Mouse (Mus musculus) macrophage (primary cell): ENCODE results near the gene Acbd3. TPM values are rescaled to one million over a fixed set of nuclear protein-coding genes. Genes with fewer than 3 reads are reported as not detected.

ENCODE experiments used
- H3K27ac ChIP-seq: fragments of 350-480 bp; formaldehyde crosslinking; 2 replicates; pipeline ENCODE4 v1.9.0; 2021
- H3K36me3 ChIP-seq: fragments of 350-480 bp; formaldehyde crosslinking; 2 replicates; pipeline ENCODE4 v1.9.0; 2021; ENCODE audit errors: inconsistent target
- H3K4me3 ChIP-seq: fragments of 350-480 bp; formaldehyde crosslinking; 2 replicates; pipeline ENCODE4 v1.9.0; 2021; ENCODE audit errors: inconsistent target
- H3K79me2 ChIP-seq: fragments of 350-480 bp; formaldehyde crosslinking; 2 replicates; pipeline ENCODE4 v1.9.0; 2021; ENCODE audit errors: inconsistent target
- WGBS: methylation state at CpG from one replicate; pipeline ENCODE4 v1.1.7; 2026; ENCODE audit warnings: inconsistent platforms; ENCODE audit not compliant: missing documents; 5-methylcytosine and 5-hydroxymethylcytosine counted together
- polyA plus RNA-seq: library from polyadenylated mRNA; stranded (reverse); fragments of 250-400 nt; gene quantifications from 3 replicates; pipeline ENCODE4 v1.2.4, GENCODE M21; 2018; ENCODE audit warnings: inconsistent platforms

The Acbd3 gene
- polyA plus RNA-seq, 1 experiment from 2014 or later = 52.8 TPM

DNA sequence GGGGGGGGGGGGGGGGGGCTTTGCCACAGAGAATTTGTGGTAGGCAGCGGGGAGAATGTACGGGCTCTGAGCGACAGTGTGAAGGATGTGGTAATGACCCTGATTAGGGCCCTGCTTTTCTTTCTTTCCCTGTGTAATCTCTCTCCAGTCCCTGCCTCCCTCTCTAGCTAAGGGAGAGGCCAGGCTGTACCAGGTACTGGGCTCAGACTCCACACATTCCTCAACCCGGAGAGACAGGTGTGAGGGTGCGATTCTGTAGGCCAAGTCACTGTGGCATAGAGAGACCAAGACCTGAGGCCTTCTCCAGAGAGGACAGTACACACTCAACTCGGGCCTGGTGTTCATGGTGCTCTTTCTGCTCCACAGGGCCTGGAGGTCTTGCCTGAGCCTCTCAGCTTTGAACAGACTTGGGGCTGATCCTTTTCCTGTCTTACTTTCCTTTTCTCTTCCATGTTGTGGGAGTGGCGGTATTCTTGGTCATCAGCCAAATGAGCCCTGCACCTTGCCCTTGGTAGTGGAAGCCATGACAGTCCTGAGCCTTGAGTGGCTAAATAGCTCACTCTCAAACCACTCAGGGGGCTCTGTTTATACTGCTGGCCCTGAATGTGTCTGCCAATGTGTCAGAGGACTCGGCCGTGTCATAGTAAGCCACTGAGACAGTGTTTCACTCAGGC is 57.2 kb downstream of the Acbd3 start:
- Histone ChIP-seq H3K4me3 (no peak overlapping the region), H3K27ac (no peak overlapping the region), H3K36me3 (no peaks in the 10 kb centered on the region), H3K79me2 (no peaks in the 10 kb centered on the region)
- WGBS = 84% methylated on average over 8 of the region's 9 CpGs

GRCm38 (mm10) chr1:180783580-180783928 is 57.7 kb downstream of the Acbd3 start:
- Histone ChIP-seq H3K79me2 (no peaks in the 10 kb centered on the region), H3K27ac (no peak overlapping the region), H3K4me3 (no peak overlapping the region), H3K36me3 (no peaks in the 10 kb centered on the region)
- WGBS = 78% methylated on average over 3 of the region's 3 CpGs

- 65% methylated on average over 13 of the region's 14 CpGs for WGBS
- H3K36me3 ChIP-seq = no peaks in the 10 kb centered on the region
- H3K27ac ChIP-seq = no peak overlapping the region
- H3K79me2 ChIP-seq = no peaks in the 10 kb centered on the region
- no peak overlapping the region for H3K4me3 ChIP-seq
Measured at GRCm38 (mm10) chr1:180791821-180792480, 66.1 kb downstream of the Acbd3 start.

DNA sequence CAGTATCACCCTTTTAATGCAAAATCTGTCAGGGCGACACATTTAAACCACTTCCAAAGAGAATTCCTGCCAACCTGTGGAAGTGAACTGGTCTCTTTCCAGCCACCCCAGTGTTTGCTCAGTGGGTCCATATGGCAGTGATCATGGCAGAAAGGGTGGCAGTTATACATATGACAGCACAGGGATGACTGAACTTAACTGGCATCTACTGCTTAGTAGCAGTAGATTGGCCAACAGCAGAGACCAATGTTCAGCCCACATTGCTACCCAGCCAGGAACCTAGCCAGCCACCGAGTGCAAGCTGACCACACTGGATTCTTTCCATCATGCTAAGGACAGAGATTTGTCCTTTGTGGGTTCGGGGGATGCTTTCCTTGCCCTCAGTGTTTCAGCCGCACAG is 67.0 kb downstream of the Acbd3 start:
- WGBS = 78% methylated on average over 4 of the region's 4 CpGs
- Histone ChIP-seq H3K4me3 (no peak overlapping the region), H3K79me2 (no peaks in the 10 kb centered on the region), H3K27ac (no peak overlapping the region), H3K36me3 (no peaks in the 10 kb centered on the region)

GRCm38 (mm10) chr1:180793445-180794117 is 67.7 kb downstream of the Acbd3 start:
- no peak overlapping the region; the same call in 1 of the 2 replicates for H3K4me3 ChIP-seq
- WGBS = 15% methylated on average over 18 of the region's 18 CpGs
- H3K79me2 ChIP-seq = no peaks in the 10 kb centered on the region
- H3K36me3 ChIP-seq = no peaks in the 10 kb centered on the region
- no peak overlapping the region for H3K27ac ChIP-seq

DNA sequence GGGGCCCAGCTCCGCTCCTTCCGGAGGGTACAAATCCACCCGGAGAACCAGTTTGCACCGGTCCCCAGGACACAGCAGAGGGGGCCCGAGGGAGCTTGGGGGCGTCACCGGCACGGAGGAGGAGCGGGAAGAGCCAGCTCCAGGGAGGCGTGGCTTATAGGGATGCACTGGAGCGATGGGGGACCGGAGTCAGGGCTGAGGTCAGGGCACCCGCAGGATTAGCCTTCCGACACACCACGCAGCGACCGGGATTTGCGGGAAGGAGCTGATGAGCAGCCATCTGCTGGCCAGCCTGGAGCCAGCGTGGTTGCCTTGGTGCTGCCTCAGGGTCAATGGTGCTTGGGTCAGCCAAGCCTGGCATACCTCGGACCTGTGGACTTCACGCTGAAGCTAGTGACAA is 68.3 kb downstream of the Acbd3 start:
- H3K4me3 ChIP-seq = no peak overlapping the region; the same call in 1 of the 2 replicates

DNA sequence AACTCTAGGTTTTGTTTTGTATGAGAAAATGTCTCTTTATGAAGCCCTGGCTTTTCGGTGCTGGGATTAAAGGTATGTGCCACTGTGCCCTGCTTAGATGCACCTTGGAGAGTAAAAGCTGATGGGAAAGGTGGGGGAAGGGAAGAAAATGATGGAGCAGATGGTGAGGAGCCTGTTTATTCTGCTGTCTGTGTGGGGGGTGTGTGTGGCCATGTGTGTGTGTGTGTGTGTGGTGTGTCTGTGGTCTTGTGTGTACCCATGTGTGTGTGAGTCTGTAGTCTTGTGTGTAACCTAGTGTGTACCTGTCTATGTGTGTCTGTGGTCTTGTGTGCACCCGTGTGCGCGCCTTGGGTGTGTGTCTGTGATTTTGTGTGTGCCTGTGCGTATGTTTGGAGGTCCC is 72.8 kb downstream of the Acbd3 start:
- no peak overlapping the region for H3K4me3 ChIP-seq
- H3K36me3 ChIP-seq = peaks cover 15% of the 10 kb centered on the region
- peaks cover 4% of the 10 kb centered on the region; the same call in 1 of the 2 replicates for H3K79me2 ChIP-seq
- H3K27ac ChIP-seq = no peak overlapping the region
- WGBS = 90% methylated on average over 5 of the region's 5 CpGs

More for the DNA sequence above, 68.3 kb downstream of the Acbd3 start:
- Histone ChIP-seq H3K79me2 (no peaks in the 10 kb centered on the region), H3K36me3 (no peaks in the 10 kb centered on the region), H3K27ac (no peak overlapping the region)
- 22% methylated on average over 17 of the region's 21 CpGs for WGBS

- H3K79me2 ChIP-seq = peaks cover 10% of the 10 kb centered on the region
- no peak overlapping the region for H3K27ac ChIP-seq
- peaks cover 21% of the 10 kb centered on the region for H3K36me3 ChIP-seq
- 28% methylated on average over 5 of the region's 5 CpGs for WGBS
- no peak overlapping the region for H3K4me3 ChIP-seq
Measured at GRCm38 (mm10) chr1:180799253-180799652, 73.4 kb downstream of the Acbd3 start.

DNA sequence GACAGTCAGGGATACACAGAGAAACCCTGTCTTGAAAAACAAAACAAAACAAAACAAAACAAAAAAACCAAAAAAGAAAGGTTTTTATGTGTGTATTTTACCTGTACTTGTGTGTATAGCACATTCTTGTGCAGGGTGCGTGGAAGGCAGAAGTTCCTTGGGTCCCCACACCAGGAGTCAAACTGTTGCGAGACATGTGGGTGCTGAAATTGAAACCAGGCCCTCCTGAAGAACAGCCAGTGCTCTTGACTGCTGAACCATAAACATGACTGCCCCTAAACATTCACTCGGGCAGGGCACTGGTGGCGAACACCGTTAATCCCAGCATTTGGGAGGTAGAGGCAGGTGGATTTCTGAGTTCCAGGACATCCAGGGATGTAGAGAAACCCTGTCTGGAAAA is 74.2 kb downstream of the Acbd3 start:
- 98% methylated on average over 5 of the region's 5 CpGs for WGBS
- Histone ChIP-seq H3K36me3 (peaks cover 28% of the 10 kb centered on the region), H3K4me3 (no peak overlapping the region), H3K79me2 (peaks cover 18% of the 10 kb centered on the region), H3K27ac (no peak overlapping the region)

DNA sequence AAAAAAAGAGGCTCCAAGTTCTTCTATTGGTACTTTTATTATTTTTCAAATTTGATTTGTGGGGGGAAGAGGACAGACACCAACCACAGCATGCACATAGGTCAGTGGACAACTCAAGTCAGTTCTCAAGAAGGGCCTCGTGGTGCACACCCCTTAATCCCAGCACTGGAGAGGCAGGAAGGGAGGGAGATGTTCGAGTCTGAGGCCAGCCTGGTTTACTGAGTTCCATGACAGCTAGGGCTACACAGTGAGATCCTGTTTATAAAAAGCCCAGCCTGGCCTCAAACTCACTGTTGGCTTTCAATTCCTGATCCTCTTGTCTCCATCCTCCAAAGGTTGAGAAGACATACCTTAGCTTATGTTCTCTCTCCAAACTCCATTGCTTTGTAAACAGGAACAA is 75.0 kb downstream of the Acbd3 start:
- WGBS = 59% methylated on average over 2 of the region's 2 CpGs

GRCm38 (mm10) chr1:180801466-180801994 is 75.7 kb downstream of the Acbd3 start:
- H3K36me3 ChIP-seq = peaks cover 44% of the 10 kb centered on the region
- WGBS = 93% methylated on average over 3 of the region's 3 CpGs

More for the DNA sequence above, 75.0 kb downstream of the Acbd3 start:
- Histone ChIP-seq H3K4me3 (no peak overlapping the region), H3K79me2 (peaks cover 26% of the 10 kb centered on the region), H3K36me3 (peaks cover 36% of the 10 kb centered on the region), H3K27ac (no peak overlapping the region)

More at GRCm38 (mm10) chr1:180801466-180801994, 75.7 kb downstream of the Acbd3 start:
- Histone ChIP-seq H3K4me3 (no peak overlapping the region), H3K27ac (no peak overlapping the region), H3K79me2 (peaks cover 33% of the 10 kb centered on the region)

Other genes with a start within 250 kb of the Acbd3 start
- 0.05 to 0.09 TPM in 2 of 3 replicates, not detected in the other for gene Stum, start 242.5 kb upstream of the Acbd3 start, polyA plus RNA-seq
- 56.6 to 110 TPM (median 59.5 TPM) in 3 replicates for gene Parp1, start 157.1 kb upstream of the Acbd3 start, polyA plus RNA-seq
- gene Lin9, start 84.9 kb upstream of the Acbd3 start, polyA plus RNA-seq = 7.8 to 13.0 TPM (median 9.6 TPM) in 3 replicates
- 0.09 to 0.10 TPM in 2 of 3 replicates, not detected in the other for gene Mixl1, start 29.0 kb upstream of the Acbd3 start, polyA plus RNA-seq
- gene H3f3a, start 87.9 kb downstream of the Acbd3 start, polyA plus RNA-seq = 677 to 1,075 TPM (median 721 TPM) in 3 replicates
- gene Sde2, start 125.1 kb downstream of the Acbd3 start, polyA plus RNA-seq = 14.4 to 20.0 TPM (median 18.7 TPM) in 3 replicates
- not detected in 3 replicates for gene Lefty2, start 167.1 kb downstream of the Acbd3 start, polyA plus RNA-seq
- 6.7 to 27.5 TPM (median 13.8 TPM) in 3 replicates for gene Pycr2, start 178.2 kb downstream of the Acbd3 start, polyA plus RNA-seq
- gene Lefty1, start 209.0 kb downstream of the Acbd3 start, polyA plus RNA-seq = 0.14 to 1.1 TPM (median 0.87 TPM) in 3 replicates
- gene Tmem63a, start 216.3 kb downstream of the Acbd3 start, polyA plus RNA-seq = 15.0 to 21.6 TPM (median 19.5 TPM) in 3 replicates